Mouse (Mus musculus) left cerebral cortex, postnatal 14 days (tissue): ENCODE results near the gene Samd8. TPM values are rescaled to one million over a fixed set of nuclear protein-coding genes. Genes with fewer than 3 reads are reported as not detected.
A peak's percentile ranks its signal among the peaks of the same experiment; 100 is the strongest.

Source experiments
- DNase-seq, 2 experiments: peaks; one replicate each; pipeline ENCODE4 v3.0.0; 2021 to 2022; ENCODE audit warnings: low spot score in 2 of 2, mixed read lengths in 1 of 2
- intact Hi-C: fragments of 180-260 bp; cut with DNase I; formaldehyde crosslinking; loops from one replicate; pipeline ENCODE4 v1.15.1; 2025
- long read RNA-seq, 2 experiments: library from polyadenylated mRNA; stranded (forward); transcript quantifications; one replicate each; pipeline ENCODE4 v2.0.0; 2021
- total RNA-seq, 2 experiments: library from RNA; stranded (reverse); gene quantifications; 2 replicates each; pipeline ENCODE4 v1.2.3; 2021

Gene Samd8
- total RNA-seq: 10 to 100 TPM; 89.7 to 97.2 TPM
- long read RNA-seq, experiment 1, partial matches to known transcripts: 1 of 16 reads
- long read RNA-seq, experiment 1, other reads (novel, unspliced or antisense): 14 of 16 reads
- long read RNA-seq, experiment 2, partial matches to known transcripts: 0 of 16 reads
- long read RNA-seq, experiment 2, other reads (novel, unspliced or antisense): 14 of 16 reads

DNA sequence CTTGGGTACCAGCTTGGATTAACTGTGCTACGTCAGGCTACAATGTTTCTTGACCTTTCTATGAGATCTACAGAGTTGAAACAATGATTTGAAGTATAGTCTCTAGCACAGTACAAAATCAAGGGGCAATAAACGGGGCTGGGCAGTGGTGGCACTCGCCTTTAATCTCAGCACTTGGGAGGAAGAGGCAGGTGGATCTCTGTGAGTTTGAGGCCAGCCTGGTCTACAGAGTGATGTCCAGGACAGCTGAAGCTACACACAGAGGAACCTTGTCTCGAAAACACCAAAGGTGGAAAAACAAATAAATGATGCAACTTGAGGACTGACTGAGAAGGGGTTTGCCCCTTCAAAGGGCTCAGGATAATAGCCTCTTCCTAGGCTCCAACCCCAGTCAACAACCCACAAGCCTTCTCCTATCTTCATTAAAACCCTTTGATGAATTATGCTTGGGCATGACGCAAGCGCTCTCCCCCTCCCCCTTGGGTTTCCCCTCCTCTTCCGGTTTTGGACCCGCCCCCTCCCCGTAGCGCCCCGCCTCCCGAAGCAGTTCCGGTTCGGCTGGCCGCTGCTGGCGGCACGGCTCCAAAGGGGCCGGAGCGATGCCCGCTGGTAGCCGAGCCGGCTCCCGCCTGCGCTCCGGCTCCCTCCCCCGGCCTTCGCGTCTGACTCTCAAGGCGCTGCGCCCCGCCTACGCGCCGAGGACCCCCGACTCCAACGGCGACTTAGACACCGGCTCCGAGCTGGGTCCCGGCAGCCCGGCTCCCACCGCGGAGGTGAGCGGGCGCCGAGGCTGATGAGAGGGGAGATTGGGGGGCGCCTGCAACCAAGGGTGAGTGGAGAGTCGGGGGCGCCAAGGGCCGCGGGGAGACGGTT lies at the start of gene Samd8:
Gene Samd8 (plus strand): TSS at position 524 of the 873 bp plus-strand sequence.
- intact Hi-C loops: loop anchor here (5.0 kb wide), 2 partner anchors 82 to 97 kb away; partner anchors contain the start of gene Comtd1
- DNase-seq: peak; percentile 85 to 90

DNA sequence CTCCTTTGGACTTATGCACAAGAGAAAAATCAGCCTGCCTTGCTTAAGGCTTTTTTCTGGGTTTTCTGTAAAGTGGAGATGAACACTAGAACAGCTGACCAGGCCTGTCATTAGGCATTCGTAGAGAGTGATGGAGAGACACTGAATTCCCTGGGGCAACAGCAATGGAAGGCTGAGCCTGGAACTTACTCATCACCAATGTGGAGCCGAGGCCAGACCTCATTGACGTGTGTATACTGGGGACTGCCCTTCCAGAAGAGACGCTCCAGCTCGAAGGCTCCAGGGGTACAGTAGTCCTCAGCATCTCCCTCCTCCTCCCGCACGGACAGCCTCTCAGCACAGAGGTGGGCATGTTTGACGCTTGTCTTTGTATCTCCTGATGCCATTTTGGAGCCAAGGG lies 47.6 kb upstream of the Samd8 start:
- intact Hi-C loops: no loop called here
- no peak for DNase-seq

DNA sequence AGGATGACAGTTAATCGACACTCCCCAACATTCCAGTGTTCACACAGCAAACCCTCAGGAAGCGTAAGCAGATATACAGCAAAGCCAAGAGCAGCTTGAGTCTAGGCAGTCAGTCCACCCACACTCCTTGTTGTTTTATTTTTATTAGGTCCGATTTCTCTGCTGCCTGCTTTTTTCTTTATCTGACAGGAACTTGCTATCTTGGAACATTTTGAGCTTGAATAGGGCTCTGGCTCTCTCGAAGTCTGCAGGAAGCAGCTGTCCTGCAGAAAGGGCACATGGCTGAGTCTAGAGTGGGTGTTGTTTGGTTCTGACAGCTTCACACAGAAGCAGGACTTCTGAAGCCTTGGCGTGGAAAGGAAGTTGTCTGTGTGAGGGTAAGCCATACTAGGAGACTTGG lies 47.1 kb upstream of the Samd8 start:
- intact Hi-C loops: no loop called here
- peak in 1 of 2 experiments; percentile 30 for DNase-seq

DNA sequence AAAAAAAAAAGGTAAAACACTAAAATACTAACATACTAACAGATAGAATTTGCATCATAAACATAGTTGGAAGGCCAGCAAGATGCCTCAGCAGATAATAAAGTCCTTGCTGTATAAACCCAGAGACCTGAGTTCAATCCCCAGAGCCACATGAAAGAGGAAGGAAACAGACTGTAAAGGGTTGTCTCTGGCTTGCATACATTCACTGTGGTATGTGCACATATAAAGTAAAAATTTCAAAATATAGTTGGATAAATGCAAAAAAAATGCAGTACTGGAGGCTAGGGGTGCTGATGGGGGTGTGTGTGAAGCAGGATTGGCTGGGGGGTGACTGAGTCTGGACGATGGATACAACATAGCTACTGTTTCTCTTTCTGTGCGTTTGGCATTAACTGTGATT lies 44.9 kb upstream of the Samd8 start:
- intact Hi-C loops: no loop called here
- DNase-seq: no peak

DNA sequence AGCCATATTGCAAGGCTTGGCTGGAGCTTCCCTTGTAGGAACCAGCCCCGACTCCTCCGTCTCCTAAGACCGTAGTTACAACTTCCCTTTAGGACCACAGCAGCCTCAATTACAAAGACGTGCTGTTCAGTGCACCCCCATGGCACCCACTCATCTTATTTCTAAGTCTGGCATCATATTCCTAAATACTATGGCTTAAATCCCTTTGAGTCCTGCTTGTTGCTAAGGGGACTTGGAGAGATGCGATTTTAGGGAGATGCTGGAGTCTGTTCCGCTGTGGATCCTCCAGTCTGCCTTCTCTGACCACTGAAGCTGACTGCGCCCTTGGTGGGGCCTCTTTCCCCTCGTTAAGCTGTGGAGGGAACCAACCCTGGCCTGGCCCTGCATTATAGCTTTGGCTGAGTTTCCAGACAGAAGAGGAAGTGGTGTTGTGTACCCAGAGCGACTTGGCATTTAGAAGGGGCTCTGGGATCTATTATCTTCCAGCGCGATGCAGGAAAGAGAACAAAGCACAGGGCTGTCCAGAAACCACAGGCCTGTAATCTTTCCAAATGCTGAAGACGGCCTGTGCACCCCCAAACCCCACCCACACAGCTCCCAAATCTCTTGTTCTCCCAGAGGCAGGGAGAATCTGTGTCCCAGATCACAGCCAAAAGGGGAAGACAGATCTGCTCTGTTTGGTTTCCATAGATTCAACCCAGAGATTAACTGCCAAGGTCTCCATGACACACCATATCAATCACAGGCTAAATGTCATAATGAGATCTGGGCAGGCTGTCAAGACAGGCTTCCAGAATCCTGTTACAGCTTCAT lies 43.4 kb upstream of the Samd8 start:
- DNase-seq: peak; percentile 66 to 79
- intact Hi-C loops: no loop called here

DNA sequence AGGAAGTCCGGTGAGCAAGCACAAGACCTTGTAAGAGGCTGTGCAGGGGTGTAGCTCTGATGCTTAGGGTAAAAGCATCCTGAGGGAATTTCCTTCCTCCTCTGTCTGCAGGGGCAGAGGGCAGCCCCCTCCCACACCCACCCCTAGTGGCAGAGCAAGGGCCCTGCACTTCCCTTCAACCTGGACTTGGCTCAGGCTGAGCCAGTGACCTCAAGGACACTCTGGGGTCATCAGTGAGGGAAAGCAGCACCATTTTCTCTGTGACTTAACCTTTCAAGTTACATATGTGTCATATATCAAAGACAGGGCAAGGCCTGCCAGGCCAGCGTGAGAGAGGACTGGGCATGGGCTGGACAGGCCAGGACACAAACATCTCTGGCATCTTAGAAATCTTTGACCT lies 40.8 kb upstream of the Samd8 start:
- intact Hi-C loops: no loop called here
- no peak for DNase-seq

DNA sequence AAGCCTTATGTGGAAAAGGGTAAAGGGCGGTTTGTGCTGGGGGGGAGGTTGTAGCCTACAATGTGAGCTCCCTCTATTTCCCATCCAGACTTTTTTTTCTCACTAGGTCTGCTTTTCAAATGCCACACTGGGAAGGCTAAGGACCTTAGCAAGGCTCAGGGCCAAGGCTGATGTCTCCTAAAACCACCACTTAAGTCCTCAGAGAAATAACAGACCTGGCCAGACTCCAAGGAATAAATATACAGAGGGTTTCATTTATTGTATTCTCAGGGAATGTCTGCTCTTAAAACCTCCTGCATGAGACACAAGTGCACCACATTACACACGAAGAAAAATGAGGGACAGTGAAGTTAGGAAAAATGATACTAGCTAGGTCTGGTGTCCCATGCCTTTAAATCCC lies 39.1 kb upstream of the Samd8 start:
- no peak for DNase-seq
- intact Hi-C loops: no loop called here

DNA sequence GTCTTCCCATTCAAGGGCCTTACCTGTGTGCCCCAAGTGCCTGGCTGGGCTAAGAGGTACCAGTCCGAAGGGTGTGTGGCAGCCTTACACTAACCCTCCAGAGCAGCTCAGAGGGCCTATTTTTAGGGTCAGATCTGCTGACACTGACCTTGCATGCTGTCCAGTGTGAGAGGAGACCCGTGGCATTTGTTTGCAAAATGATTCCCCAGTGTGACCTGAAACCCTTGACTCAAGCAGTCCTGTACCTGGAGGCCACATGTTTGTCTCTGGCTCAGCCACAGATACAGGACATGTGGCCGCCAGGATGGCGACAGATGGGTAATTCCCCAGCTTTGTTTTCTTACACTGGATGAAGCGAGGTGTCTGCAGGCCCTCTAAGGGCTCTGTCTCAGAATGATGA lies 35.8 kb upstream of the Samd8 start, which contains the start of gene Dupd1:
Gene Dupd1 (minus strand): TSS at position 91 of the 400 bp plus-strand sequence.
- intact Hi-C loops: no loop called here
- DNase-seq: no peak

DNA sequence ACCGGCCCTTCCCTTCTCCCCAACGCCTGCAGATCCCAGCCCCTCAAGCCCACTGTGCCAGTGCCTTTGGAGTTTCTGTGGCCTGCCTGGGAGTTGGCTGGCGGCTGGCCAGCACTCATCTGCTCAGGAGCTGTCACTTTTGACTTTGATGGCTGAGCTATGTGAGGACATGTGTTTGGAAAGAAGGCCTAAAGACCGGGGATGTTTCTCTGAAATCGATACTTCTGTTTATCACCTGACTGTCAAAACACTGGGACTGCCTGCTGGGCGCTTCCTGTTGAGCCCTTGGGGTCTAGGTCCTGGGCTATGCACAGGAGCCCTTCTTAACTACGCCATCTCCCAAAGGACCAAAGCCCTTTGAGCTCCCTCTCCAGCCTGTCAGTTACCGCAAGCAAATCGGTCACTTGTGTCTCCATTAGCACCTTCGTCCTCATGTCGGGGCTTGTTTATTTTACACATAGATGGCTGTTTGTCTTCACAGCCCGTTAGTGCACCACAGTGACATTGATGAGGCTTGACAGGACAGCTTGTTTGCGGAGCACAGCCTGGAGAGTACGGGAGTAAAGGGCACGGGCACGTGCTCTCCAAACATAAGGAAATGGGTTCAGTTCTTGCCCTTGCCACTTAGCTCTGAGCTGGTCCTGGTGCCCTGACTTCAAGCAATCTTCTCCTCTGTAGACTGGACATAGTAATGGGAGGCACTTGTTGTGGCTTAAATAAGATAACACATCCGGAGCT lies 30.5 kb upstream of the Samd8 start:
- no peak for DNase-seq
- intact Hi-C loops: no loop called here

DNA sequence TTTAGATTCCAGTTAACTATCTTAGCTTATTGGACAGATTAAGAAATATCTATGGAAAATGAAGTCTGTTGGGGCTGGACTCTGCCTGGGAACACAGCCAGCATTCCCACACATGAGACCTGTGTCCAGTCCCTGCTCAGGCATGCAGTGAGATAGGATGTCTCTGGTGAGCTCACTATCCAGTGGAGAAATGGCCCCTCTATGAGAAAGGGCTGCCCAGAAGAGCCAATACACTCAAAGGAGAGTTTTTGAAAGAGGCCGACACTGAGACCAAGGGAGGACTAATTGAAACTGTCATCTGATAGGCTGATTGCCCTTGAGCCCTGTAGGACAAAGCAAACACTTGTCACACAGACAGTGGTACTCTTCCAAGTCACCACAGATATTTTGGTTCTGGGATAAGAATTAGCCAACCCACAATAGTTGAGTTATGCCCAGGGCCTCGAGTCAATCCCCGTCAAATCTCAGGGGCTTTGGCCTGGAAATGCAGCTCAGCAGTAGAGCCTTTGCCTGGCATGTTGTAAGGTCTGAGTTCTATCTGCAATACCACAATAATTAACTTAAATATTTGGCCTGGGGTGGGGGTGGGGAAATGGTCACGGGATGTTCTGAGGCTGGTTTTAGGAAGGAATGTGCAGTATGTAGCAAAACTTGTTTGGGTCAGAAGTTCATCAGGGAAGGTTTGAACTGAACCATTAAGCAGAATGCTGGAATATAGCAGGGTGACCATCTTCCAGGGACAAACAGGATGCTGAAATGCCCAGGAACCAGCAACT lies 29.7 kb upstream of the Samd8 start:
- no peak for DNase-seq
- intact Hi-C loops: no loop called here

DNA sequence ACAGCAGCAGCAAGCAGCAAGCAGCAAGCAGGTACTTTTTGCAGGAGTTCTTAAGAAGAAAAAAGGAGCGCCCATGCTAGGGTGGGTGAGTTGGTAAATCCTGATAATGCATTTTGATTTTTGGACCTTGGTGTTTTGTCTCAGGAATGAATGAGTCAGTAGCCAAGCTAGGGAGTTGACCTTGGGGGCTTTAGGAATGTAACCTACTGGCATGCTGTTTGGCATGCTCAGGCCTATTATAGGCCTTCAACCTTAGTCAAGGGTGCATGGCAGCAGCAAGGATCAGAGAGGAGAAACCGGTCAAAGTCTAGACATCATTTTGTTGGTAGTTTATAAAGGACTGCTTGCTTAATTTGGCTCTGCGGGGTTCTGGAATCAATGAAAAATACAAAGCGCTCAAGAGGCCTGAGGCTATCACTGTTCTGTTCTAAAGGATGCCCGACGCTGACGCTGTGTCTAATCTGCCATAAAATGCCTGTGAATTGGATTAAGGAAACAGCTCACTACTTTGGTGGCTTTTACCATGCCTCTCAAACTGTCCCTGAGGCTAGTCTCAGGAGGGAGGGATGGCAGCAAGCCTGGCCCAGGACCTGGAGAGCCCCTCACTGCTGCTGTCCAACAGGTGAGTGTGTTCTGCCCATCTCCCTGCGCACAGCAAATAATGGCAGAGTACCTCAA lies 28.2 kb upstream of the Samd8 start:
- DNase-seq: no peak
- intact Hi-C loops: no loop called here

DNA sequence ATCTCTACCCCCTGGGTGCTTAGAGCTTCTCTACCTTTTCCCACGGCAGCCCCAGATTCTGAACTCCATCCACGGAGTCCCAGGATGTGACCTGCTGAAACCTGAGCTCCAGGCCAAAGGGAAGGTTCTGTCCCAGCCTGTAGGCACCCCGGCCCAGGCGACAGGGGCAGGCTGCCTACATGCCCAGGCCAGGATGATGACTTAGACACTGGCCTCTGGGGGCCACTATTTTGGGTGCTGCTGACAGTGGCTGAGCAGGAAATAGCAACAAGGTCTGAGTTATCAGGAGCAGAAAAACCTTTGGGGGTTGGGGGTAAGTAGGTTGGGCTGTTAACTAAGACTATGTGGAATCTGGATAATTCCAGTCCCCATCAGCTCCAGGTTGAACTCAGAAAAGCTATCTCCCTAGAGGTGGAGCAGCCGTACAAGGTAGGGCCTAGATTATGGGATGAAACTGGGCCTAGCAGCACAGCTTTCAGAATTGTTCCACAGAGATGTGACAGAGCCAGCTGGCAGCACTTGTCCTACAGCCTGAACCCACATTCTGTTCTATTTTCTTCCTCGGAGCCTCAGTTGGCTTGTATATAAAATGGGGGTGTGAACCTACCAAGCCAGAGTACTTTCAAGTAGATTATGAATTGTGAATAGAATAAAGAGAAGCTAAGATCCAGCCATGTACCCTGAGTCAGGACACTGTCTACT lies 21.1 kb upstream of the Samd8 start:
- intact Hi-C loops: no loop called here
- DNase-seq: no peak

DNA sequence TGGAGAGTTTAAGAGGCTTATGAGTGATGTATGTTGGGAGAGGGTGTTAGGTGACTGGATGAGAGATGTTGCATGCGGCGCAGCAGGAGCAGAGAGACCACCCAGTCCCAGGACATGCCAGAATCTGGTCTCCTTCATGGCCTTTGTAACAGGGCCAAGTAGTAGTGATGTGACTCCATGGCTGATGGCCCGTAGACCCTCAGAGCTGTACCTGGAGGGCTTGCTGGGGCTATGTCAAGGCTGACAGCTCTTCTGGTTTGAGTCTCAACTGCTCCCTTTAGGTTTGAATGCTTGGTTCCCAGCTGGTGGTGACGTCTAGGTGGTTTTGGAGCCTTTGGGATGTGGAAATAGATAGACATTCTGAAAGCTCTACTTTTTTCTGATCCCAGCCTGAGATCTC lies 20.4 kb upstream of the Samd8 start:
- DNase-seq: no peak
- intact Hi-C loops: no loop called here

DNA sequence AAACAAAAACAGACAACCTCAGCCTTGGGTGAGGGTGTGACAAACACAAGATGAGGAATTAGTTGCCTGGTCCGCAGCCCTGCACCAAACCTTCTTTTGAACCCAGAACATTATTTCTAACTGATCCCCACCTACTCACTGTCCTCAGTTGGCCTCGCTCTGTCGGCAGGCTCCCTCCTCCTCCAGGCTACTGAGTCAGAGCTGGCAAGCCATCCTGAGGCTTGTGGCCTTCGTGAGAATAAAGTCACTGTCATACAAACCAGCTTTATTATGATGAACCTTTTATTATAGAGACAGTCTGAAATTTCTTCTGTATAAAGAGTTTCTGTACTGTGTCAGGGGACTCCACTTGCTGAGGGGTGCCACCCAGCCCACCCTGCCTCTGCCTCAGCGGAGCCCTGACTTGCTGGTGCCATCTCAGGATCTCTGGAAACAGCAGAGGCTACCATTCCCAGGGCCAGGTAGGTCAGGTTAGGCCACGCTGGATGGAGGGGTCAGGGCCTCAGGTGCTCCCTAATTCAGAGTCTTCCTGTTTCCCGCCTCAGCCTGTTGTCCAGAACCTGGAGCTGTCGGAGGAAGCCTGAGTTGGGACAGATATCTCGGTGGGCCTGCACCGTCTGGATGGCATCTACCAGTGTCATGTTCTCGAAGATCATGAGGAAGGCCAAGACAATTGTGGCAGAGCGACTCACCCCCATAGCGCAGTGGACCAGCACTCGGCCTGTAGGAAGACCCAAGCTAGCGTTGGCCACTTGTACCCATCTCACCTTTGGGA lies 17.0 kb upstream of the Samd8 start:
- intact Hi-C loops: no loop called here
- DNase-seq: no peak

DNA sequence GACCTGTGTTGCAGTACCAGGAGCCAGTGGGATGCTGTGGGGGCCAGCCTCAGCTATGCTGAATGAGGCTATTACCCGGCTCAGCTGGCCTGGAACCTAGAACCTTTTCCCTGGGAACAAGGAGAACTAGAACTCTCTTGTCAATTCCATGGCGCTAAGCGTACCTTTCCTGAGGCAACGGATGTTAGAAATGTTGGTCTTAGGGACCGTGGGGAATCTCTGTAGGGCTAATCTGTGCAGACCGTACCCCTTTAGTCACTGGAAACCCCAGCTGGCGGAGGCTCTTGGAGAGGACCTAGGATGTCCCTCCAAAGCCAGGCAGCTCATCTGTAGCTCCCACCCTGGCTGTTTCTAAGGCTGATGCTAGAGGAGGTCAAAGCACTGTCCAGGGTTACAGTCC lies 10.0 kb upstream of the Samd8 start:
- DNase-seq: no peak
- intact Hi-C loops: loop anchor here (2.0 to 10.0 kb wide), 6 partner anchors 63 to 618 kb away; no protein-coding TSS in a partner anchor

DNA sequence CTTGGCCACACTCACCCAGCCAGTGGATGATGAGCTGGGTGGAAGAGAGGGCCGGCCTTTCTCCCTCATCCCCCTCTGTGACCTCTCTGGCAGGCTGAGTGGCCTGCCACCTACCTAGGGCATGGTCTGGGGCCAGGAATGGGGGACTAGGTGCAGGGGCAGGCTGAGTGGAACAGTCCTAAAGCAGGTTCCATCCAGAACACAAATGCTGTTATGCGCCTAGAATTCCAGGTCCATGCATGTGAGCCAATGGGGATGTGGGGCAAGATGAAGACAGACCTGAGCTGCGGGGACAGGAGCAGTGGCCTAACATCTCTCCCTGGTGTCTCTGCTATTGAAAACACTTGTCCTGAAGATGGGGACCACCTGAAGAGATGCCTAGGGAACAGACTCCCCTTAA lies 9.0 kb upstream of the Samd8 start:
- DNase-seq: no peak
- intact Hi-C loops: loop anchor here (2.0 to 10.0 kb wide), 6 partner anchors 64 to 619 kb away; no protein-coding TSS in a partner anchor

DNA sequence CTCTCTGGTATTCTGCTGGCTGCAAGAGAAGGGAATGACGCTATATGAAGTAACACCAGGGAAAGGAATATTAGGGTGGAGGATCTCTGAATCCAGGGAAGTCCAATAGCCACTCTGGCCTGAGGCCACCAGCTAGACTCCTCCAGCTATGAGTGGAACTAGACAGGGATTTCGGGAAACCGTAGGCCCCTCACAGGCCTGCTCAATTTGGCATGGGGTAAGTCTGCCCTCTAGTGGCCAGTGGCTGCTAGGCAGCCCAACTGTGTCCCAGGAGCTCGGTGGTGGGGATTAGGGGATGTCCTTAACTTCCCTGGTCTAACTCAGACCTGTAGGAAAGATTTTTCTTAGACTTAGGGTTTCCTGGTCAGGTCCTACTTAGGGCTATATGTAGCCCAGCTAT lies 8.5 kb upstream of the Samd8 start:
- intact Hi-C loops: loop anchor here (2.0 to 10.0 kb wide), 6 partner anchors 64 to 619 kb away; no protein-coding TSS in a partner anchor
- peak; percentile 84 to 90 for DNase-seq
